Mouse (Mus musculus): ENCODE measurements around the gene Rasl11a.
"Not testable (repeated sequence)": the region's sequence is repeated elsewhere in the genome, so short reads cannot be mapped to it uniquely, and the experiment has no call there.

The Rasl11a gene

DNA sequence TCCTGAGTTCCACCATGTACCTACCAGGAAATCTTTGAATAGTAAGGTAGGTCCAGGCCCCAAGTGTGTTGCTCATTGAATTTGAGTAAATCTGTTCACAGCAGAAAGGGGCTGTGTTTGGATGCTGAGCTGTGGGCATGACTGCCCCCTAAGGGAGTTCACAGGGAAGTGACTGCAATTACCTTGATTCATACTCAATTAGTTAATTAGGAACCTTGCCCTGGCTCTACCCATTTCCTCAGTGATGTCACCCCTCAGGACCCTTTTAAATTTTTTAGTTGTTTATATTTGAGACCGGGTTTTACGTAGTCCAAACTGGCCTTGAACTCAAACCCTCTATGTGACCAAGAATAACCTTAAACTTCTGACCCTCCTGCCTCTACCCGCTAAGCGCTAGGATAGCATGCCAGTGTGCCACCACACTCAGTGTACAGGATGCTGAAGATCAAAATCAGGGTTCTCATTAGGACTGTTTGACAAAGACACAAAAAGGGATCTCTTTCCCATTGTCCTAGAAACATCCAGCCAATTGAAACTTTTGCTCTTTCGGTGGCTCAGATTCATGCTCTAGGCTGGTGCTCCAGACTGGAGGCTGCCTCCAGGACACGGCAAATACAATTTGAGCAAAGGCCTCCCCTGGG is 450 bp upstream of the Rasl11a start:
- DNase-seq (ENCODE audit: low spot score) = no peak

GRCm38 (mm10) chr5:146846489-146846888 is 1.6 kb downstream of the Rasl11a start:
- DNase-seq (ENCODE audit: low spot score) = no peak

- DNase-seq (ENCODE audit: low spot score) = no peak
Measured at GRCm38 (mm10) chr5:146848936-146849582, 4.2 kb downstream of the Rasl11a start.

DNA sequence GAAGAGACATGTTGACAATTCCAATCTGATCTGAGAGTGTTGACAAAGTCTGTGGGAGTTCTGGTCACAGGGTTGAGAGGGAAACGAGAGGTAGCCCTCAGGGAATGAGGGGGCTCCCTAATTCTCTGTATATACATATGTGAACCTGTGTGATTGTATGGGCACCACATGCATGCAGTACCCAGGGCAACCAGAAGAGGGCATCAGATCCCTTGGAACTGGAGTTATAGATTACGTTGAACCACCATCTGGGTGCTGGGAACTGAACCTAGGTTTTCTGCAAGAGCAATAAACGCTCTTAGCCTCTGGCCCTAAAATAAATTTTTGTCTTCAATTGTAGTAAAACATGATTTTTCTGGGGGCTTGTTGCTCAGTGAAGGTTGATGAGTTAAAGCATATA is 11.2 kb downstream of the Rasl11a start:
- DNase-seq (ENCODE audit: low spot score) = no peak

GRCm38 (mm10) chr5:146857620-146858019 is 12.7 kb downstream of the Rasl11a start:
- no peak for DNase-seq (ENCODE audit: low spot score)

DNA sequence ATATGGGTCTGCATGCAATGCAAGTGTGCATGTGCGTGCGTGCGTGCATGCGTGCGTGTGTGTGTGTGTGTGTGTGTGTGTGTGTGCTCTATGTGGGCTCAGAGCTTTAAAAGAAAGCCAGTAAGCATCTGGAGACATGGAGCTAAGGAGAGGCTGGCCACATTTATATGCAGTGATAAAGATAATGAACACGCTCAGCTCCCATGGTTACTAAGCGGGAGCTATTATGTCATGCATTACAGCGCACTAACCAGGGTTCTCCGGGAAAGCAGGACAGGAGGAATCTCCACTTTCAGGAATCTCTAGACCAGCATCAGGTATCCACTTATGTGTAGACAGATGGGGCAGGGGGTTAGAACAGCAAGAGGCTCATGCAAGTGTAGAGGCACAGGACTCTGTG is 13.9 kb downstream of the Rasl11a start:
- no peak for DNase-seq (ENCODE audit: low spot score)

DNA sequence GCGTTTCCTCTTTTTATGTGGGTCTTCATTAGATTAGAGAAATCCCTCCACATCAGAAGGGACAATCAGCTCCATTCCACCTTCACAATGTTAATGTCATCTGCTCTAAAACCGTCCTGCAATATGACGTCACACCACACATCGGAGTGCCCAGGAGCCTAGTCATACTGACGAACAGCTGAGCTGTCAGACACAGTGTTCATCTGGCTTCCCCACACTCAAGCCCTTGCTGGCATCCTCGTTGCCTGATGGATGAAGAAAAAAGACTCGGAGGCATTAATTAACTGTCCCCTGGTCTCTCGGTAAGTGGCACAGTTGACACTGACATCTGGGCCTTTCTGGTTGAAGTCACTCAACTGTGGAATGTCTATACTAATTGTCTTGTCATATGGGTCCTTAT is 14.4 kb downstream of the Rasl11a start:
- no peak for DNase-seq (ENCODE audit: low spot score)

GRCm38 (mm10) chr5:146860222-146860998 is 15.5 kb downstream of the Rasl11a start:
- no peak for DNase-seq (ENCODE audit: low spot score)

- no peak for DNase-seq (ENCODE audit: low spot score)
Measured at GRCm38 (mm10) chr5:146861588-146861987, 16.7 kb downstream of the Rasl11a start.

DNA sequence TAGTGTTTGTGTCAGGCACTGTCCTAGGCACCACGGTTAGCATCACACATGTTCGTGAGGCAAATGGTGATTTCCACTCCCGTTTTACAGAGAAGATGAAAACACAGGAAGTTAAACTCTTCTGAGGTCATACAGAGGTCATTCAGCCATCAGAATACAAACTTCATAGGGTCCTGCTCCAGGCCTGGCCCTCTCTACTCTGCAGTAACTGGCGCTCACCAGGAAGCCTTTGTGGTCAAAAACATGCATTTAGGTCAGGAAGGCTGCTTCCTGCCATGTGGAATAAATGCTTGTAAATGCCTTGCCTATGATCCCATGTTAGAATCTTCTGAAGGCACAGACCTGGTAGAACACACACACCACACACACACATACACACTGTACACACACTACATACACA is 20.6 kb downstream of the Rasl11a start:
- no peak for DNase-seq (ENCODE audit: low spot score)

DNA sequence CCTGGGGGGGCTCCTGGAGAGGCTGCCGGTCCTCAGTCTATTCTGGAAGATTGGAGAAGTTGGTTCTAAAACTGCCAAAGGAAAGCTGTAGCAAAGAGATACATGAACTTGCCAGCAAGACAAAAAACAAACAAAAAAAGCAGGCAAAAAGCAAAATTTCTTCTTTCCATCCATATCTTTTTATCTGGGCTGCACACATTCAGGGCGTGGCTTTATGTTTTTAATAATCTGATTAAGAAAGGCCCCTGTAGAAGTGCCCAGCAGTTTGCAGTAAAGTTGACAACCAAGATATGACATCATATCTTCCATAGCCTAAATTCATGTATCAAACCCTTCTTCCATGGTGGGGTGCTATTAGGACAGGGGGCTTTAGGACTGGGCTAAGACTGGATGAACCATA is 21.4 kb downstream of the Rasl11a start:
- DNase-seq (ENCODE audit: low spot score) = no peak

DNA sequence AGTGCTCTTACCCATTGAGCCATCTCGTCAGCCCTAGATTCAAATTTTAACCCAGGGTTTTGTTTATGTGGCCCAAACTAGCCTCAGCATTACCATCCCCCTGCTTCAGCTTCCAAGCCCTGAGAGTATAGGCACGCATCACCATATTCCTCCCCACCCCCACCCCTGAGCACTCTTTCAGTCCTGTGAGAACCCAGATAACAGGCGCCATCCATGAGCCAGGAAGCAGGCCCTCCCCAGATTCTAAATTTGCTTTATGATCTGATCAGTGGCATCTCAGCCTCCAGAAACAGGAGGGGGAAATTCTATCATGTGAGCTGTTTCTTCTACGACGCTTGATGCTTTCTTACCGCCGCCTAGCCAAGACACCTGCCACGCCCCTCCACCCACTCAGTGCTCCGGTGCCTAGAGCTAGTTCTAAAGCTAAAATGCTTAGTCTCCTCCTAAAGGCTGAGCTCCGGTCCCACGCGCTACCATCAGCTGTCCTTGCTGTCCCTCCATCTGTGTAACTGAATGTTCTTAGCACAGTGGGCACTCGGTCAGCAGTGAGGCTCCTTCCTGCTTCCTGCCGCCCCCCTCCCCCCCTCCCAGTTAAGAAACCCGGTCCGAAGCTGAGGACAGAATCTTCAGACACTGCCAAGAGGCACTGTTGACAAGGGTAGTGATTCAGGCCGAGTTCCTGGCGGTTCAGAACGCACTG is 22.5 kb downstream of the Rasl11a start:
- DNase-seq (ENCODE audit: low spot score) = no peak

- no peak for DNase-seq (ENCODE audit: low spot score)
Measured at GRCm38 (mm10) chr5:146867946-146868314, 23.1 kb downstream of the Rasl11a start.

DNA sequence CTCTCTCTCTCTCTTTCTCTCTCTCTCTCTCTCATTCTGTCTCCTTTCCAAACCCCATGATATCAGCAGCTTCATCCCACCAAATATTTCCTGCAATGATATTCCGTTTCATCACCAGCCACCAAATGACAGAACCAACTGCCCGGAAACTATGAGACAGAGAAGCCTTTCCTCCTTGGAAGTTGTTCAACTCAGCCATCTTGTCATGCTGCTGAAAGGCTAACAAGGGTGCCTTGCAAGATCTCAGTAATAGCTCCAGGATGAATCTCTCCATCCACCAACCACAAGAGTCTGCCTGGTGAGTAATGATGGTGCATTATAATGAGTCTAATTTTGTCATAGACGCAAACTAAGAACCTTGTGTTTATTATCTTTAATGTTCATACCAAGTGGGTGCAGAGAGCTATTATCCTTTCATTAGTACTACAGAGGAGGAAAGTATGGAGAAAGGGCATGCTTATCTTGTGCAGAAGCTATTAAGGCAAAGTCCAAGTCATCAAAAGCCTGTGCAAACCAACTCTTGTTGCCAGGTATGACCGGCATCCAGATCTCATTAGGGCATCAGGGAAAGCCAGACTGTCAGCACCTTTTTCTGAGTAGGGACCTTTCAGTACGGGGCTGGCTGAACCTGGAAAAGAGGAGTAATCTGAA is 28.2 kb downstream of the Rasl11a start:
- no peak for DNase-seq (ENCODE audit: low spot score)

DNA sequence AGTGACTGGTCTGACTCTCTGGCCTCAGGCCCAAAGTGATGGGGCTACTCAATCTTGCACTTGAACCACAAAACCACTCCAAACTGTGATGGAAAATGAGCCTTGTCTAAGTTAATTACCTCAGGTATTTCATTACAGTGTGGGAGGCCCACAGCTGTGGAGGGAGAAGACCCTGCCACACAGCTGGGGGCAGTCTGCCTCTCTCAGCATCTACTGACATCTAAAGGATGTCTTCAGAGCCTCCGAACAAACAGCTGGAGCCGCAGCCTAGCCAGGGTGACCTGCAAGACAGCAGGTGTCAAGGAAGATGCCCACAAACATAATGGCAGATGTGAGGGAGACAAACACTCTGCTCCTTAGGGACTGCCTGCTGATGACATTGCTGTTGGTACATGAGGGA is 31.2 kb downstream of the Rasl11a start:
- no peak for DNase-seq (ENCODE audit: low spot score)

GRCm38 (mm10) chr5:146877882-146878281 is 33.0 kb downstream of the Rasl11a start:
- not testable (repeated sequence) for DNase-seq (ENCODE audit: low spot score)

DNA sequence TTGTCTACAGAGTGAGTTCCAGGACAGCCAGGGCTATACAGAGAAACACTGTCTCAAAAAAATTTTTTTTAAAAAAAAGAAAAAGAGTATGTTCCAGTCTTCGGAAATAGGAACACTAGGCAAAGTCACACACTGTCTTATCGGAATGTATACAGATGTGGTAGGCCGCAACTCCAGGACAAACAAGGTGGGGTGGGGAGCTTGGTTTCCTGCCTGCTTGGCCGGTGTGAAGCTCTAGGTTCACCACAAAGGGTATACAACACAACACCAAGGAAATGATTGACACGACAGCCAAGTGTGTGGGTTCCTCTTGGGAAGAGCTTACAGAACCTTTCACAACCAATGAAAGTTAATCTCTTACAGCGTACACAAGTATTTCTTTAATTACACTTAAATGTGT is 37.4 kb downstream of the Rasl11a start:
- no peak for DNase-seq (ENCODE audit: low spot score)

DNA sequence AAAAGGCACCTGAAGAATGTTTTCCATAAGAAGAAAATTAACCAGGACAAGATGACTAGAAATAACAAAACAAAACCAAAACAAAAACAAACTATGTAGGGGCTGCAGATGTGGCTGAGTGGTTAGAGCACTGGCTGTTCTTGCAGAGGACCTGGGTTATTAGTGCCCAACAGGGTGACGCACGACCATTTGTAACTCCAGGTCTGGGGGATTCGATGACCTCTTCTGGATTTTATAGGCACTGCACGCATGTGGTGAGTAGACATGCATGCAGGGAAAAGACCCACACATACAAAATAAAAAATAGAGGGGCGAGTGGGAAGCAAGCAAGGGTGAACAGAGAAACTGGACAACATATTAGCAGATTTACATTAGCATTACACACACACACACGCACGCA is 38.2 kb downstream of the Rasl11a start:
- DNase-seq (ENCODE audit: low spot score) = no peak

DNA sequence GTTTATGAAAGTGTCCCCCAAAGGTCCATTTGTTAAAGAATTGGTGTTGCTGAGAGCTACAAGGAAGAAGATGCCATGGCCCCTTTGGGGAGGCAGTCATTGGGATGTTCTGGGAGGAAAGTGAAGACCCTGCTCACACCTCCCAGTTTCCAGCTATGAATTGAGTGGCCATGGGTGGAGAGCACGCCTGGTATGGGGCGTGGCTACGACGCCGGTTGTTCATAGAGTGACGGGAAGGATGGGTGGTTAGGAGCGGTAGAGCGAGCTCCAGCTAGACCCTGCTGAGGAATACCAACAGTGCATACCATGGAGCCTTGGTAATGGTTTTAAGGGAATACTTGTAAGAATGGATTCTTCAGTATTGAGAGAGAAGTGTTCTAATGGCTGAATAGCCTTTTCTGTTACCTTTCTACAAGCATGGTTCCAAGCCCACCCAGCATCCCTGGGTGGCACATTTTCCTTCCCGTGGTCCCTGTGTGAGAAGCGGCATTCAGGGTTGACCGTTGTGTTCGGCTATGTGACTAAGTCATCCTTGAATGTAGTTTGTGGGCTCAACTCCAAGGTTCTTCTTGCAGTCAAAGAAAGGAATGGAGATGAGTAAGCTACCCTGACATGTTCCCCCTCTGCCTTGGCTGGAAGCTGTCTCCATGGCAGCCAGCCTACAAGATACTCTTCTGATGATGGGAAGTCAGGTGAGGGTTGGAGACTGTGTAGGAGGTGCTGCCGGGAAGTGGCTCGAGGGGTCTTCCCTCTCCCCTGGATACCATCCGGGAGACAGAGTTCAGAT is 38.8 kb downstream of the Rasl11a start:
- no peak for DNase-seq (ENCODE audit: low spot score)

GRCm38 (mm10) chr5:146891127-146891526 is 46.3 kb downstream of the Rasl11a start:
- no peak for DNase-seq (ENCODE audit: low spot score)

DNA sequence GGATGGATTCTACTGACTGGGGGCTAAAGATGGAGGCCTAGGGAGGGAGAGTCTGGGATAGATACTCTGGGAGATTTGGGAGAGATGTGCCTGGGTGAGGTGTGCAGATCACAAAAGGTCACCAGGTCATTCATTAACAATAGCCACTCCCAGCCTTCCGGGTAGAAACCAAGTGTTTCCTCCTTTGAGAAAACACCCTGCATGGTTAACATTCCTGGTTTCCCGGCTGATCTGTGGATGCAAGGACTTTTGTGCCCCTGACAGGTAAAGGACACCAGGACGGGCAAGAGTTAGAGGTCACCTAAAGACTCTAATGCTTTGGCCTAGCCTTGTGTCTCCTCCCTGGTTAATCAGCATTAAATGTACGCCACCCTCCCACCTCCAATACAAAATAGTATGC is 48.0 kb downstream of the Rasl11a start:
- DNase-seq (ENCODE audit: low spot score) = no peak
